Mouse (Mus musculus): ENCODE data around the gene H2-Eb1.

DNA sequence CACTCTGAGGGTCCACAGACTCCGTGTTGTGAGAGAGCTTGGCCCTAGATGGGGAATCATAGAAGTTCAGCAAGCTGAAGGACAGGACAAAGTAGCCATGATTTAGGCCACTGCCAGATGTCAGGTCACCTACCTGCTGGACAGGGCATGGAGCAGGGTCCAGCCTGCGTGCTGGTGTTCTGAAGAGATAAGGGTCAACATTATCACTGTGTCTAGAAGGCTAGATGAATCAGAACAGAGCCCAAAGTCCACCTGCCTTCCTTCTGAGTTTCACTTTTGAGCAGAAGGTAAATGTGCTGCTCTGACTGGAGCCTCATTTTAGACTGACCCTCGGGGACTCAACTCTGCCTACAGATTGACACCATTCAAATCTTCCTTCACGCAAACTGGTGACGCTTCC is 48.9 kb downstream of the H2-Eb1 start, which contains the start of gene Btnl2:
- TF ChIP-seq CTCF (IDR thresholded peaks at IDR 0.05; ENCODE audit: extremely low read depth, insufficient read length, insufficient replicate concordance, low read depth, low read length) (no peak), POLR2A (IDR thresholded peaks at IDR 0.05; ENCODE audit: low read depth, low read length) (no peak)
